Mouse (Mus musculus): ENCODE data around the gene Otoa.

Otoa gene

DNA sequence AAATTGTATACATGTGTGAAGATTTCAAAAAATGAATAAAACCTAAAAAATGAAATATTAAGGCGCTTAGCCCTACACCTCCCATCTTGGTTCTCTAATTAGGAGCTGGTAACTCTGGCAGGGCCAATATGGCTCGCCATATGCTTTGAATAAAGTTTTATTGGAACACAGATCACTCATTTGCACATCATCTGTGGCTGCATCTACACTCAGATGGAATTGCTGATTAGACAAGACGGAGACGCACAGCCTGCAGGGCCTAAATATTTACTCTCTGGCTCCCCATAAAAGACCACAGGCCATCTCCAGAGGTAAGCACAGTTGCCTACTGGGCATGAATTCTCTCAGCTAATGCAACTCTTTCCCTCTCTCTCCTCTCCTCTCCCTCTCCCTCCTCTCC, 130.4 kb downstream of the Otoa start:
- in situ Hi-C loops (cut with MboI; ENCODE audit: low sequenced_read_pairs): no loop called here

All from CH12F3 (cell line).